Mouse (Mus musculus): ENCODE data around the gene Zfp445.
A peak's percentile ranks its signal among the peaks of the same experiment; 100 is the strongest.
"Not testable (repeated sequence)": the region's sequence is repeated elsewhere in the genome, so short reads cannot be mapped to it uniquely, and the experiment has no call there.

Gene Zfp445

DNA sequence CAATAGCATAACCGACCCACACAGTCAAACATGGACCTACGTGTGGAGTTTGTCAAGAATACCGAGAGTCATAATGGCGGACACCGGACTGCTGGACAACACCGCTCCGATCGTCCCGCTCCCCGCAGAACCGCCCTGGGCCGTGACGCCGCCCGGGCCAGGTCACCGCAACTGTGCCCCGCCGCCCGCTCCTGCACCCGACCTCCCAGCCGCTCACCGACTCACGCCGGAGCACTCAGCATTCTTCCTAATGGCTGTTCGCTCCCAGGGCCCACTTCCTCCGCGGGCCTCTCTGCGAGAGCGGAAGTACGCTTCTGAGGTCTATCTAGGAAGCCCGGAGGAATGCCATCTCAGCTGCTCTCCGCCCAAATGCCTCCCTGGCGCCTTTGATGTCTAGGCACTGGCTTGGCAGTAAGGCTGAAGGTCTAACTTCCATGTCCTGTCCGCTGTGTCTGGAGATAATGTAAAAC lies at the start of gene Zfp445:
Gene Zfp445 (minus strand): TSS at position 310 of the 470 bp plus-strand sequence.
- peak; percentile 99 for ATAC-seq (ENCODE audit: insufficient number of reproducible peaks, low FRiP score, low TSS enrichment)

DNA sequence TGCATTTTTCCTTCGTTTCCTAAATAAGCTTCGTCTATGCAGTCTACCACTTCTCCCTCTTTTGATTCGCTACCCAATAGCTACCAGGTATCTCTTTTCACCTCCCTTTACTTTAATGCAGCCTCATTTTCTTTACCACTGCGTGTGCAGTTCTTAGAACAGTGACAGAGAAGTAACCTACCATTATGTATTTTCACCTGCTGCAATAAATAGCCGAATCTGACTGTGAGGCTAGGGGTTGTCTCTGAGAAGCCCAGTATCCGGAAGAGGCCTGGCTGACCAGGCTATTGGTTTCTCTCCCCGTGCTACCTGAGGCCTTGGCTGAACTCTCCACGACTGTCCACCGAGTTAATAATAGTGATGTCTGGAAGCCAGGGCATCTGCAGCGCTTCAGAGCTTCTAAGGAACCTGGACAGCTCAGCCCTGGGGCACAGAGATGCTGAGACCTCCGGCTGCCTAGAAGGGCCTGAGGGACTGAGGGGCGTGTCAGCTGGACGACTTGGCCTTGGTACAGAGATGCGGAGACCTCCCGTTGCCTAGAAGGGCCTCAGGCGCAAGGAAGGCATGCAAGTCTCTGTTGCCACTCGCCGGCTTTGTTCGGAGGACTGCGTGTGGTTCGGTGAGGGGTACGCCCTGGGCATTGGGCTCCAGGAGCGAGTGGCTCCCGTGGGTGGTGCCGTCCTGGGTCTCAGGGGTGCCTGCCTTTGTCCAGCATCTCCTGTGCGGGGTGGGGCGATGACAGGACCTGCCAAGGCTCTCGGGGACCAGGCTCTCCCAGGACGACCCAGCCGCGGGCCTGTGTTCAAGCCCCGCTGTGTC lies 37.1 kb upstream of the Zfp445 start:
- ATAC-seq (ENCODE audit: insufficient number of reproducible peaks, low FRiP score, low TSS enrichment) = peak; percentile 96

DNA sequence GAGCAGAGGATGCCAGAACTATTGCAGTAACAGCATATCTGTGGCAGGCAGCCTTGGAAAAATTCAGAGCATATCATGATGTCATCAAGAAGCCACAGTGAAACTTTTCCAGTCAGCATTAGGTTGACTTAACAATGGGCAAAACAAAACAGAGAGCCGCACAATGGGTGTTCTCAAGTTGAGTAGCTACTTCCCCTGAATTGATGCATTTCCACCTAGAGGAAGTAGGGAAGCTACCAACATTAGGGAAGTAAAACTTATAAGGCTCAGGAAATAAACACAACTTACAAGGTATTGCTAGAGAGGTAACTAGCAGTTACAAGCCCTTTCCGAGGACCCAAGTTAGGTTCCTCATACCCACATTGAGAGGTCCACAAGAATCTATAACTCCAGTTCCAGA lies 35.2 kb upstream of the Zfp445 start:
- no peak for ATAC-seq (ENCODE audit: insufficient number of reproducible peaks, low FRiP score, low TSS enrichment)

DNA sequence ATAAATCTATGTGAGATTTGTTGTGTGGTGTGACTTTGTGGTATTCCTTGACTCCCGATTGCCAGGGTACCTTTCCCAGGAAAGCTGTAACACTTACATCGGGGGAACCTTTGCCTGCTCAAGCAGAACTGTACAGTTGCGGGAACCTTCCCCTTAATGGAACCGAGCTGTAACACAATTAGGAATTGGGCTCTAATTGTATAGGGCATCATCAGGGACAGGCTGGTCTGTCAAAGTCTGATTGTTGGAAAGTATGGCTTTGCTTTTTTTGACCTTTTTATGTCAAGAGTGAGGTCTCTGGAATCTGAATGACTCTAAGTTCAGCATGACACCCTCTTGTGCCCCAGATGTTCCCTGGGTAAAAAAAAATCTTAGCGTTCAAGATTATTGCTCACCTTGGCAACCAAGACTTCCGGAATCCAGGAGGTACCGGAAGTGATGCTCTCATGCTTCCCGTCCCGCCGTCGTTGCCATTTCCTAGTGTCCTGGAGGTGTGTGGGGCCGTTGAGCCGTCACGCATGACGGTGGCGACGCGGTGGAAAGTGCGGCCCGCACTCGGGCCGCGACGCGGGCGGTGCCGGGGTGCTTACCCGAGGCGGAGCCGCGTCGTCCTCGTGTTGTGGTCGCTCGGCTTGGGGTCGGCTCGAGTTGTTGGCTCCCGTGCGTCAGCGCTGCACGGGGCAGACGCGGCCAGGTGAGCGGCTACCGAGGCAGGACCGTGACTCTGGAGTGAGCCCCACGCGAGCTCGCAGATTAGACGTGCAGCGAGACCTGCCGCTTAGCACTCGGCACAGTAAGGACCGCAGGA lies 20.8 kb upstream of the Zfp445 start:
- ATAC-seq (ENCODE audit: insufficient number of reproducible peaks, low FRiP score, low TSS enrichment) = peak; percentile 91

DNA sequence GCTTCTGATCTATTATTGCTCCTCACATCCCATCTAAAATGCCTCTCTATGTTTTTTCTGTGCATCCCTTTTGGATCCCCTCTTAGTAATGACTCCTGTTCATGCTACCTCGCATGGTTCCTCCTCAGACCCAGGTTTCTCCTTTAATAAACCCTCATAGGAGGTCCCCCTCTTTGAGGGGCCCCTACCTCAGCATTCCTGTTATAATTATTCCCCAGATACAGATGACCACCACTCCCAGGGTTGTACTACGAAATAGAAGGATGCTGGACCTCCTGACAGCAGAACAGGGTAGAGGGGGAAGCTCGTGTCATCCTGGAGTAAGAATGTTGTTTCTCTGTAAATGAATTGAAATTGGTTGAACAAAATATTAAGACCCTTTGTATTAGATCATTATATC lies 19.6 kb upstream of the Zfp445 start, which contains the start of gene Zkscan7:
Gene Zkscan7 (plus strand): TSS at position 301 of the 400 bp plus-strand sequence.
- no peak for ATAC-seq (ENCODE audit: insufficient number of reproducible peaks, low FRiP score, low TSS enrichment)

DNA sequence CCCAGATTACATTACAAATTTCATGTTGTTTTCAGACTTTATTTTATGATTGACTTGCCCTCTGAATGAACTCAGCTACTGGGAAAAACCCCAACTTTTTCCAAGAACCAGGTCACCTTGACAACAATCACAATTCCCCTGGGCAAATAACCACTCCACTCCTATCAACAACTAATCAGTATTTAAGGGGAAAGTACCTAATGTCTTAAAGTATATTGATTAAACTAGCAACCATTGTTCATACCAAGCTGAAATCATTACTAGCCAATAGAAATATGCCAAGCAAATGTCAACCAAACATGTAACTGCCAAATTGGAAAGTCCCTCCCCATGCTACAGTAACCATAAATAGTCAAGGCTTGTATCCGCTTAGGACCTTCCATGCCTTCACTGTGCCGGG lies 9.3 kb upstream of the Zfp445 start:
- ATAC-seq (ENCODE audit: insufficient number of reproducible peaks, low FRiP score, low TSS enrichment) = no peak

DNA sequence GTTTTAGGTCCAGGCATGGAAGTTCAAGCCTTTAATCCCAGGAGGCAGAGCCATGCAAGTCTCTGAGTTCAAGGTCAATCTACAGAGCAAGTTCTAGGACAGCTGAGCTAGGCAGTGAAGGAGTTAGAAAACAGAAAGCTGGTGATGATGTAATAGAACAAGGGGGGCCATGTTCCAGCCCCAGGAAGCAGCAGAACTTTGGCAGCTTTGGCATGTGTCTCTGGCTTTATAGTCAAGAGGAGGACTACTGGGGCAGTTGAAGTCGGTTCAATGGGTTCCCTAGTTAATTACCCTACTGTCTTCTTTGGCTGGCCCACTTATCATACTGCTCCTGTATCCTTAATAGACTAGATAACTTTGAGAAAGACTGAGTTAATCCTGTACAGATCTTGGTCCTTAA lies 8.8 kb upstream of the Zfp445 start:
- ATAC-seq (ENCODE audit: insufficient number of reproducible peaks, low FRiP score, low TSS enrichment) = no peak

DNA sequence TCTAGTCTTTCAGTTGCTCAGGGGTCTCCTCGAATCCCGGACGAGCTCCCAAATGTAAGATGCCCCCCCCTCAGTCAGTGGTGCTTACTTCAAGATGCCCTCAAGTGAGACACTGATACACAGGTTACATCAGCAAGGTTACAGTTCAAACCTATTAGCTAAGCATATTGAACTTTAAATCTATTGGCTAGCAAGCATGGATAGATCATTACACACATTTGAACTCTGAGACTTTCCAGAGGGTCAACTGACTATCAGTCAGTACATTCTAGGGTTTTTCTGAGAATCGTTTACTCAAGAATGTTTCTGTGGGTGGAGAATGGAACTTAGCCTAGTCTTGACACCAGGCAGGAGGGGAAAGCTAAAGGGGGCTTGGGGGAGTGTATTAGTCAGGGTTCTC lies 6.8 kb upstream of the Zfp445 start:
- no peak for ATAC-seq (ENCODE audit: insufficient number of reproducible peaks, low FRiP score, low TSS enrichment)

DNA sequence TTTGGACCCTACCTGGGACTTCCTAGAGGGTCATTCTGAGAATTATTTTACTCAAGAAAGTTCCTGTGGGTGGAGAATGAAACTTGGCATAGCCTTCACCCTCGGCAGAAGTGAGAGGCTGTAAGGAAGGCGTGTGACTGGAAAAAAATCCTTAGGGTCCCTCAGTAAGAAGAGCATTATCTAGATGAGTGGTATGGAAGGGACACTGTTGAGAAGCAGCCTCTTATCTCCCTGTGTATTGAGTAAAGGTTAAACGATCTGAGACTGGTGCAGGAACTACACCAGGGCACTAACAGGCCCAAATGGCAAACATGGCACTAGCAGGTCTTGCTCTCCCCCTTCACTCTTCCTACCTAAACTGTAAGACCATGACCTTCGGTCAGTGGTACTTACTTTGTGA lies 386 bp upstream of the Zfp445 start:
- ATAC-seq (ENCODE audit: insufficient number of reproducible peaks, low FRiP score, low TSS enrichment) = no peak

DNA sequence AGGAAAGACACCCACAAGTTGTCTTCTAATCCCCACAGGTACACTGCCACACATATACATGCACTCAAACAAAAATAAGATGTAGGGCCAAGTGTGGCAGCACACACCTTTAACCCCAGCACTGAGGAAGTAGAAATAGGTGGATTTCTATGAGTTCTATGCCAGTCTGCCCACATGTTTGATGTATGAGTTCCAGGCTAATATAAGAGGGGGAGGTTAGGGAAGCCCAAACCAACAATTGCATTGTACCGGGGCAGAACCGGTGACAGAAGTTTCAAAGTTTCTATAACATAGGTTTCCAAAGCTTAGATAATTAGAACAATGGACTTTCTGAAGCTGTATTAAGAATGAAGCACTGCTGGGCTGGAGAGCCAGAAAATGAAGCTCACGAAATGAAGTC lies 958 bp downstream of the Zfp445 start:
- no peak for ATAC-seq (ENCODE audit: insufficient number of reproducible peaks, low FRiP score, low TSS enrichment)

DNA sequence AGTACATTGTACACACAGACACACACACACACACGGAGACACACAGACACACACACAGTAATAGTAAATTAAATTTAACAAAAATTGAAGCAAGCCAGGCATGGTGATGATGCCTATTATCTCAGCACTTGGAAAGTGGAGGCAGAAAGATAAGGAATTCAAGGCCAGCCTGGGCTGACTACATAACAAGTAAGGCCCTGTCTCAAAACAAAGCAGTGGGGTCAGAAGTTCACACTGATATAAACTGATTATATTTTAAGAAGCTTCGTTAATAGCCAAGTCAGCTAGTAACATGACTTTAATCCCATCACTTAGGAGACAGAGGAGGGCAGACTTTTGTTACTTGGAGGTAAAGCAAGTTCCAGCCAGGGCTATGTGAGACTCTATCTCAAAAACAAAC lies 2.1 kb downstream of the Zfp445 start:
- no peak for ATAC-seq (ENCODE audit: insufficient number of reproducible peaks, low FRiP score, low TSS enrichment)

DNA sequence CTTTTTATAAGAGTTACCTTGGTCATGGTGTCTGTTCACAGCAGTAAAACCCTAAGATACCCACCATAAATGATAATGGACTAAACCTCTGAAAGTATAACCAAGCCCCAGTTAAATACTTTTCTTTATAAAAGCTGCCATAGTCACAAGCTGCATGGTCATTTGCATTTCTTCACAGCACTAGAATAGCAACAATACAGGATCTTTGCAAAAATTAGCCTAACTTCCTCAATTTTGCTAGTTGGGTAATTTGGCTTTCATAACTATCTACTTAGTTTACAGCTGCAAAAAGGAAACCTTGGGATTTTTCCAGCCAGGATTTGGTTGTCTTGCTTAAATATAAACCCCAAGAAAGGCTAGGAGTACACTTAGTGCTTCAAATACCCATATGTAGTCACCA lies 5.1 kb downstream of the Zfp445 start:
- no peak for ATAC-seq (ENCODE audit: insufficient number of reproducible peaks, low FRiP score, low TSS enrichment)

DNA sequence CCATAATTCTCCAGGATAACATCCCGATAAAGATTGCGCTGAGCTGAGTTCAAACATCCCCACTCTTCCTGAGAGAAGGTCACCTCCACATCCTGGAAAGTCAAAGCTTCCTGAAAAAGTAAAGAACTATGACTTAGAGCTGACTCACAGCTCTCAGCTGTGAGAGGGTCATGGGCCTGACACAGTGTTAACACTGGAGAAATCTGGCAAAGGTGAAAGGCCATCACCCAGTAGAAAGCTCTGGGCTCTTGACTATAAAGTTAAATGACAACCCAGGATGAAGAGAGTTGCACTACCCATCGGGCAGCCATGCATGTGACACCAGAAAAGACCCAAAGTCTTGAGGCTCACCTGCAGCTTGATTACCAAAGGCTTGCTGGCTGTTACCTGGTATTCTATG lies 9.1 kb downstream of the Zfp445 start:
- no peak for ATAC-seq (ENCODE audit: insufficient number of reproducible peaks, low FRiP score, low TSS enrichment)

DNA sequence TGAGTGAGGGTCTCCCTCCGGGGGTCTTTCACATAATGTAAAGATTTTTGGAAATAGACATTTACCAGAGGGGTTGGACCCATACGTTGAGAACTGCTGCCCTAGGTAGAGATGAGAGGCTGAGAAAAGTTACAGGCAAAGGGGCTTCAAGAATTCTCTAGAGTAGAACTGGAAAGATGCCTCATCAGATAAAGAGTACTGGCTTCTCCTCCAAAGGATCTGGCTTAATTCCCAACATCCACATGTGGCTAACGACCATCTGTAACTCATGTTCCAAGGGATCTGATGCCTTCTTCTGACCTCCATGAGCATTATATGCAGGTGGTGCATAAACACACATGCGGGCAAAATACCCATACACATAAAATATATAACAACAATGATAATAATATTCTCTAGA lies 10.2 kb downstream of the Zfp445 start:
- ATAC-seq (ENCODE audit: insufficient number of reproducible peaks, low FRiP score, low TSS enrichment) = no peak

DNA sequence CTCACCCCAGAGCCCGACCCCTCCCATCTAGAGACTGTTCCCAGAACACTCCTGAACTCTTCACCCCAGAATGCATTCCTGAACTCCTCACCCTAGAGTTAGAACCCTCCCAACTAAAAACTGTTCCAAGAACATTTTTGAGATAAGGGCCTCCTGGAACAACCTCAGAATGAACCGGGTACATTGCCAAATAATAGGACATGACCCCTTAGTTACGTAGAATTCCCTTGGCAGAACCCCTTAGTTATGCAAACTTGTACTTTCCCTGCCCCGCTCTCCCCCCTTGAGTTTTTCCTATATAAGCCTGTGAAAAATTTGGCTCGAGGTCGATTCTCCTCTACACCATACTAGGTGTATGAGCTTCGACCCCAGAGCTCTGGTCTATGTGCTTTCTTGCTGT lies 10.7 kb downstream of the Zfp445 start:
- ATAC-seq (ENCODE audit: insufficient number of reproducible peaks, low FRiP score, low TSS enrichment) = not testable (repeated sequence)

DNA sequence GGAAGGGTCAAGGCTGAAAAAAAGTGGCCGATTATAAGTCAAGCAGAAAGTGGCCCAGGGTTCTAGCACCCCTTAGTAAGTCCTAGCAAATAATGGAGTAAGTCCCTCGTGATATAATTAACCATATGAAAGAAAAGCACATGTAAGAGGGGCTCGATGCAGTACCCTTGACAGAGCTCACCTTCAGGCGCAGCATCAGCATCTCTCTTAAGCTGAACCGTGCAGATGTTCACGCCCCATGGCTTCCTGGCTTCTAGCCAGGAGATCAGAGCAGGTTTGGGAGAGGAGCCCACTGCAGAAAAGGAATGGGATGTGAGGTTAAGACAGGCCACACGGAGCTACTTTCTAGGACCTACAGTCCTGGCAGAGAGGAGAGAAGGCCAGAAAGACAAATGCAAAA lies 11.3 kb downstream of the Zfp445 start:
- no peak for ATAC-seq (ENCODE audit: insufficient number of reproducible peaks, low FRiP score, low TSS enrichment)

DNA sequence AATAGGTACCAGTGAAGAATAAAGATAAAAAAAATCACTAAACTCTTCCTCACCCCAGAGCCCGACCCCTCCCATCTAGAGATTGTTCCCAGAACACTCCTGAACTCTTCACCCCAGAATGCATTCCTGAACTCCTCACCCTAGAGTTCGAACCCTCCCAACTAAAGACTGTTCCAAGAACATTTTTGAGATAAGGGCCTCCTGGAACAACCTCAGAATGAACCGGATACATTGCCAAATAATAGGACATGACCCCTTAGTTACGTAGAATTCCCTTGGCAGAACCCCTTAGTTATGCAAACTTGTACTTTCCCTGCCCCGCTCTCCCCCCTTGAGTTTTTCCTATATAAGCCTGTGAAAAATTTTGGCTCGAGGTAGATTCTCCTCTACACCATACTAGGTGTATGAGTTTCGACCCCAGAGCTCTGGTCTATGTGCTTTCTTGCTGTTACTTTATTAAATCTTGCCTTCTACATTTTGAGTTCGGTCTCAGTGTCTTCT lies 17.9 kb downstream of the Zfp445 start:
- not testable (repeated sequence) for ATAC-seq (ENCODE audit: insufficient number of reproducible peaks, low FRiP score, low TSS enrichment)

DNA sequence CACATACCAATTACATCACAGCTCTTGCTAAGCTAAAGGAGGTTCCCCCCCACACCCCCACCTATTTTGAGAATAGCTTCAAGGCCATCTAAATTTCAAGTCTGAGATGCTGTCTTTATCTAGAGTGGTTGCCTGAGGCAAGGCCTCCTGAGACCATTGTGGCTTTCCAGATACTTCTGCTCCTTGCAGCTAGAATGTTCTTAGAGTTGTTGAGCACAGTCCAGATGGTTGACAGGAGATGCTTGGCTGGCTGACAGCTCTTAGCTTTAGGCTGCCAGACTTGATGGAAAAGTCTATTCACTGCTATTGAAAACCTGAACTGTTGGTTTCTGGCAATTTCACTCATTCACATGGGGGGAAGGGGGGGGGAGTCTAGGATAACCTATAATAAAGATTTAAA lies 19.6 kb downstream of the Zfp445 start:
- ATAC-seq (ENCODE audit: insufficient number of reproducible peaks, low FRiP score, low TSS enrichment) = no peak

DNA sequence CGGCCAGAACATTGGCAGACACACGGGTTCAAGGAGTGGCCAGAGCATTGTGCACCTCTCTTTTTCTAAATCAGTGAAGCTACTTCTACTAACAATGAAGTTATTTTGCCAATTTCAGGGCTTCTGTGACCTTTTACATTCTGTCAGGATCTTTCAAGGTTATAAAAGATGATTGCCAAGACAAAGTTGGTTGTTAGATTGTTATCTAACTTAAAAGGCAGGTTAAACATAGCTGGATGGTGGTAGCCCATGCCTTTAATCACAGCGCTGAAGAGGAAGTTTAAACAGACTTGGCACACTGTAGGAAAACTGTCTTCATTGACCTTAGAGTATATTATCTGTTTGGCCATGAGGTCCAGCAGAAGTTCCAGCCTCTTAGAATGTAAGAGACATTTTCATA lies 20.2 kb downstream of the Zfp445 start:
- no peak for ATAC-seq (ENCODE audit: insufficient number of reproducible peaks, low FRiP score, low TSS enrichment)

DNA sequence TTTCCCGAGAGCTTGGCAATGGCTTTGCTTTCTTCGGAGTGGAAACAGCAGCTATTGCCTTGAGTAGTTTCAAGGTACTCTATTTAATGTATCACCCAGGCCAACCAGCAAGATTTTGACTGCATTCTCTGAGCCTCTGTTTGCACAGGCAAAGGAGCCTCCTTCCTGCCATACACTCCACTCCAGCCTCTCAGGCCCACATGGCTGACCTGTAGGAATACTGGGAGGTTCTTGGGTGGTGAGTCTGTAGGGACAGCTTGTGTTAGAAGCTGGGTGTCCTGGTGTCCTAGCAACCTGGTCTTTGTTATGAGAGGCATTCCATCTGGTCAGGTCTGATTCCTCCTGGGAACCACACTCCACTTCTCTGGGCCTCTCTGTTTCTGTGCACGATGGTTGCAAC lies 22.0 kb downstream of the Zfp445 start, which contains the start of gene Gm35549:
Gene Gm35549 (minus strand): TSS at position 276 of the 400 bp plus-strand sequence.
- ATAC-seq (ENCODE audit: insufficient number of reproducible peaks, low FRiP score, low TSS enrichment) = no peak

DNA sequence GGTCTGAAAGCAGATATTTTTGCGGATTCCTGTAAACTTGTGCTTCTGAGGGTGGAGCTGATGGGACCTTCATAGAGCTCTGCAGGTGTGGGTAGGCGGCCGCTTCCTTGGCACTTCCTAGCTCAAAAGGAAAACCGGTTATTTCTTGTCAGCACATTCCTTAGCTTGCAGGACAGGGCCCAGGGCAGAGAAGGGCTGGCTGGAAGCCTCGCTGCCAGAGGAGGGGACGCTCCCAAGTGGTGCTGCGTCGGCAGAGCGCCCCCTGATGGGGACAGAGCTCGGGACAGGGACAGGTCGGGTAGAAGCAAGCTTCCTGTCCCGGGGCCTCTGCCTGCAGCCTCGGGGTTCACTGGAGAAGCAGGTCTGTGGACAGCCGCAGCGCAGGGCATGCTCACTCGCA lies 28.1 kb downstream of the Zfp445 start:
- ATAC-seq (ENCODE audit: insufficient number of reproducible peaks, low FRiP score, low TSS enrichment) = no peak
